Mouse (Mus musculus): ENCODE measurements around the gene Aldh3a2. TPM values are rescaled to one million over a fixed set of nuclear protein-coding genes. Genes with fewer than 3 reads are reported as not detected.
"Not testable (repeated sequence)": the region's sequence is repeated elsewhere in the genome, so short reads cannot be mapped to it uniquely, and the experiment has no call there.

Gene Aldh3a2
- total RNA-seq, 2 experiments from 2014 or later, result 68.4 to 78.5 TPM

DNA sequence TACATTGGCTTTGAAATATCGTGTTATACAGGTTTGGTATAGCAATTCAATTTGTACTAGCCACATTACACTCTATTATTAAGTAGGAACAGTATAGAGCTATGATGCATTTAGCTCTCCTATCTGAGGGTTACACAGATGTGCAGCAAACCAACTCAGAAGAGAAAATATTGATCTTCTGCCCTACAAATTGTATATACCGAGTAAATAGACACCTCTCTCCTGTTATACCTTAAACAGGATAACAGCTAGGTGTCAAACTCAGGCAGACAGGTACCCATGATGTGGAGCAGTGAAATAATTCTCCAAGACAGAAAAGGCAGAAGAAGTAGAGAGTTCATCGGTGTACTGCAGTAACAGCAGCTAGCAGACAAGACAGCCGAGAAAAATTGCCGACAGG is 91.5 kb downstream of the Aldh3a2 start:
- ATAC-seq (ENCODE audit: poor library complexity, severe bottlenecking), result no peak

DNA sequence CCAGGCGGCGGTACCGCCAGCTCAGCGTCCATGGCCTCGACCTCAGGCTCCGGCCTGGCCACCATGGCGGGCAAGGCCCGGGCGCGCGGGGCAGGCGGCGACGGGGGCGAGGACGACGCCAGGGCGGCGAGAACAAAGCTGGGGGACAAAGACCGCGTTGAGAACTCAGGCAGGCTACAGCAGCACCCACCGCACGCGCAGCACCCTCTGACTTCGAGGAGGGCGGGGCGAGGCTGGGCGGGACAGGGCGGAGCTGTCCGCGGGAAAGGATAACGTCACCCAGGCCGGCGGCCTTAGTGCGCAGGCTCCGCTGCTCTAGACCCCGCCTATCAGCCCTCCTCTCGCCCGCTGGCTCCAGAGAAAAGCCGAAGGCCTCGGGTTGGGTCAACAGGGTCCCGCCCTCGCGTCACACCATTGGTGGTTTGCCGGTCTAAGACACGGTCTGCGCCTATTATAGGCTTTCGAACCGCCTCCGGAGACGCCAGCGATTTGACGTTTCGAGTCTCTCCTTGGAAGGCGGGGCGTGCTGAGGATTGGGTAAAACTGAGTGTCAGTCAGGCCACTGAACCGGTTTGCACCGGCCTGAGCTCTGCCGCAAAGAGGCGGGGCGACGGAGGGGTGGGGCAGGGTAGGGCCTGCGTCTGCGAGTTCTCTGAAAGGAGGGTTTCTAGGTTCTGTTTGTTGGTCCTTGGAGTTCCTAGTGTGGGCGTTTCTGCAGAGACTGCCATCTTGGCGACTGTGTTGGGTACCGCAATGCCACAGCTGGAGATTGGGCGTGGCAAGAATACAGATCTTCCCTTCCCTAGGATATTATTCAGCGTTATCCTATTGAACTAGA is 92.2 kb downstream of the Aldh3a2 start, which contains the start of gene Usp22:
Gene Usp22 (minus strand): TSS at position 235 of the 838 bp plus-strand sequence.
- peak; percentile 86 for ATAC-seq (ENCODE audit: poor library complexity, severe bottlenecking)

GRCm38 (mm10) chr11:61174291-61174820 is 92.9 kb downstream of the Aldh3a2 start:
- ATAC-seq (ENCODE audit: poor library complexity, severe bottlenecking), result peak; percentile 33

DNA sequence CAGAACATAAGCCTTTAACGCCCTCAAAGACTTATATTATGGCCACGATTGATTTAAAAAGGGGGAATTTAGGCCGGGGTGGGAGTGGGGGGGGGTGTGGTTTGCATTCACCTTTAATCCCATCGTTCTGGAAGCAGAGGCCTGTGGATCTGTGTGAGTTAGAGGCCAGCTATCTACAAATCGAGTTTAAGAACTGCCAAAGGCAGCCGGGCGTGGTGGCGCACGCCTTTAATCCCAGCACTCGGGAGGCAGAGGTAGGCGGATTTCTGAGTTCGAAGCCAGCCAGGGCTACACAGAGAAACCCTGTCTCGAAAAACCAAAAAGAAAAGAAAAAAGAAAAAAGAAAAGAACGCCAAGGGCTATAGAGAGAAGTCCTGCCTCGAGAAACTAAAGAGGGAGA is 93.8 kb downstream of the Aldh3a2 start:
- ATAC-seq (ENCODE audit: poor library complexity, severe bottlenecking), result not testable (repeated sequence)

Other genes with a start within 250 kb of the Aldh3a2 start
- gene Kcnj12, start 244.9 kb downstream of the Aldh3a2 start, total RNA-seq (2015), result not detected in 2 replicates
- not detected in 2 replicates for gene Kcnj12, start 244.9 kb downstream of the Aldh3a2 start, total RNA-seq (2017)
- 59.3 and 72.4 TPM in 2 replicates for gene Tnfrsf13b, start 140.7 kb downstream of the Aldh3a2 start, total RNA-seq (2015)
- gene Tnfrsf13b, start 140.7 kb downstream of the Aldh3a2 start, total RNA-seq (2017), result 82.6 and 119 TPM in 2 replicates
- gene Usp22, start 92.4 kb downstream of the Aldh3a2 start, total RNA-seq (2015), result 22.8 and 28.6 TPM in 2 replicates
- 40.3 and 47.4 TPM in 2 replicates for gene Usp22, start 92.4 kb downstream of the Aldh3a2 start, total RNA-seq (2017)
- not detected in 2 replicates for gene Aldh3a1, start 59.9 kb downstream of the Aldh3a2 start, total RNA-seq (2015)
- gene Aldh3a1, start 59.9 kb downstream of the Aldh3a2 start, total RNA-seq (2017), result not detected in 2 replicates
- gene Slc47a2, start 75.4 kb upstream of the Aldh3a2 start, total RNA-seq (2015), result not detected in 2 replicates
- gene Slc47a2, start 75.4 kb upstream of the Aldh3a2 start, total RNA-seq (2017), result not detected in 2 replicates
- not detected in 2 replicates for gene Slc47a1, start 110.9 kb upstream of the Aldh3a2 start, total RNA-seq (2015)
- not detected in 2 replicates for gene Slc47a1, start 110.9 kb upstream of the Aldh3a2 start, total RNA-seq (2017)
- gene Rnf112, start 186.7 kb upstream of the Aldh3a2 start, total RNA-seq (2015), result not detected in 2 replicates
- gene Rnf112, start 186.7 kb upstream of the Aldh3a2 start, total RNA-seq (2017), result not detected in 2 replicates
- gene Mfap4, start 218.0 kb upstream of the Aldh3a2 start, total RNA-seq (2015), result not detected in 2 replicates
- not detected in 2 replicates for gene Mfap4, start 218.0 kb upstream of the Aldh3a2 start, total RNA-seq (2017)
- gene Mapk7, start 226.9 kb upstream of the Aldh3a2 start, total RNA-seq (2015), result 16.2 and 17.7 TPM in 2 replicates
- 15.4 and 21.4 TPM in 2 replicates for gene Mapk7, start 226.9 kb upstream of the Aldh3a2 start, total RNA-seq (2017)
- not detected in 2 replicates for gene B9d1, start 237.7 kb upstream of the Aldh3a2 start, total RNA-seq (2015)
- gene B9d1, start 237.7 kb upstream of the Aldh3a2 start, total RNA-seq (2017), result 0.26 TPM in 1 of 2 replicates, not detected in the other